Mouse (Mus musculus): ENCODE data around the gene Slc43a3.

The Slc43a3 gene

DNA sequence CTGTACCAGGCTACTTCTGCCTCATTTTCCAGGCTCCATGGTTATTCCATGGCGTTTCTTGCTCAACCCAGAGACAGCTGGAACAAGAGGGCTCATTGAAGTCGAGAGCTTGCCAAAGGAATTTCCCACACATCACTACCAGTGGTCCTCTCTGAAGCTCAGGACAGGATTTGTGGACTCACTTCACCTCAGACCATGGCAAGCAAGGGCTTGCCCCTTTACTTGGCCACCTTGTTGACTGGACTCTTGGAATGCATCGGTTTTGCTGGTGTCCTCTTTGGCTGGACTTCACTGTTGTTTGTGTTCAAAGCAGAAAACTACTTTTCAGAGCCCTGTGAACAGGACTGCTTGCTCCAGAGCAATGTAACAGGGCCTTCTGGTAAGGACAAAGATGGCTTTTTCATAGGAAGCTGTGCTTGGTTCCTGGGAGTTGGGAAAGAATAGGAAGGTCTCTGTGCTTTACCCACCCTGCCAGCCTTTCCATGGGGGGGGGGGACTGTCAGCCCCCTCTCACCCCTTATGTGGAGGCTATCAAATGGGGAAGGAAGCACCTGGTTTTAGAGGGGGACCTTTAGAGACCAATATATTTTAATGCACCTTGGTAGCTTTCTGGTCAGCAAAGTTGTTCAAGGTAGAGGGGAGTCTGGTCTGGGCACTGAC lies 1.2 kb downstream of the Slc43a3 start:
- in situ Hi-C loops (cut with MboI; ENCODE audit: low sequenced_read_pairs): no loop called here

DNA sequence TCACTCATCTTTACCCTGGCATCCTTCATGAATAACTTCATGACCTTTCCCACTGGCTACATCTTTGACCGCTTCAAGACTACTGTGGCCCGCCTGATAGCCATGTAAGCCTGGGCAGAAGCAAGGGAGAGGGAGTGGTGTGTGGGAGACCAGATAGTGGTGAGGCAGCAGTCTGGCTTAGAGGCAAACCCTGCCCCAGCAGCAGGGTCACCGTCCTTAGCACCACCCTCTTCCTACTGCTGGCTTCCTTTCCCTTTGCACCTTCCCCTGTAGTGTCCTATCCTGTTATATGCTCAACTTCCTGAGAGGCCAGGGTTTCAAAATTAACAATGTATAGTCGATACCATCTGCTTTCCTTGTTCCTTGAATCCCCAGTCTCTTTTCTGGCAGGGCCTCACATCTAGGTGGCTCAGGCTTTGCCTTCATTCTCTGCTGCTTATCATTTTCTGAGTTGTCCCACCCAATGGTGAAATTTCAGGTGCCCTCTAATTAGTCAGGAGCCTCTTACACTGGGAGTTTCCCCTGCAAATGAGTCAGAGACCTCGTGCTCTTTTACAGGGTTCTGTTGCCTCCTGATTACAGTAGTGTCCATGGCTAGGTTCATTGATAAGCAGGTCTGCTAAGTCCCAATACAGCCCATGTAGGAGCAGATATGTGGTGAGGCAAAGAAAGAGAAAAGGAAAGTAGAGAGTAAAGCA lies 2.0 kb downstream of the Slc43a3 start:
- in situ Hi-C loops (cut with MboI; ENCODE audit: low sequenced_read_pairs): no loop called here

DNA sequence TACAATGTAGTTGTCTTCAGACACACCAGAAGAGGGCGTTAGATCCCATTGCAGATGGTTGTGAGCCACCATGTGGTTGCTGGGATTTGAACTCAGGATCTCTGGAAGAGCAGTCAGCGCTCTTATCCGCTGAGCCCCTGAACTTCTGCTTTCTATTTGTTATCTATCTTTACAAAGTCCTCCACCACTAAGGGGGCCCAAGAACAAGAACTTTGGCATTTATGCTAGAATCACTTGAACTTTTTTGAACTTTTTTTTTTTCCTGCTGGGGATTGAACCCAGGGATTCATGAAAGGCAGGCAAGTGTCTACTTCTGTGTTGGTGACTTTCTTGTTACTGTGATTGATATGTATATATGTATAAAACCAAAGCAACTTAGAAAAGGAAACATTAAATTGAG lies 2.9 kb downstream of the Slc43a3 start:
- in situ Hi-C loops (cut with MboI; ENCODE audit: low sequenced_read_pairs): no loop called here

DNA sequence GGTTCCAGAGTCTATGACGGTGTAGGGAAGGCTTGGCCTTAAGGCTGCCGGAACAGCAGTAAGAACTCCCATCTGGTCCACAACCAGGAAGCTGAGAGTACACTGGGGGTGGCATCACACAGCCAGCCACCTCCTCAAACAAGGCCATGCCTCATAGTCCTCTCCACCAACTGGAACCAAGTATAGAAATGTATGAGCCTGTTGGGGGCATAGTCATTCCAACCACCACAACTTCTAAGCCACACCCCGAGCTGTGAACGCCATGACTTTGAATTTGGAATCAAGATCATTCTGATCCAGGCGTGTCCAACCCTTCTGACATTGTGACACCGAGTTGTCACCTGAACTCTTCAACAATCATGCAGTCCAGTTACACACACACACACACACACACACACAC lies 3.3 kb downstream of the Slc43a3 start:
- in situ Hi-C loops (cut with MboI; ENCODE audit: low sequenced_read_pairs): no loop called here

DNA sequence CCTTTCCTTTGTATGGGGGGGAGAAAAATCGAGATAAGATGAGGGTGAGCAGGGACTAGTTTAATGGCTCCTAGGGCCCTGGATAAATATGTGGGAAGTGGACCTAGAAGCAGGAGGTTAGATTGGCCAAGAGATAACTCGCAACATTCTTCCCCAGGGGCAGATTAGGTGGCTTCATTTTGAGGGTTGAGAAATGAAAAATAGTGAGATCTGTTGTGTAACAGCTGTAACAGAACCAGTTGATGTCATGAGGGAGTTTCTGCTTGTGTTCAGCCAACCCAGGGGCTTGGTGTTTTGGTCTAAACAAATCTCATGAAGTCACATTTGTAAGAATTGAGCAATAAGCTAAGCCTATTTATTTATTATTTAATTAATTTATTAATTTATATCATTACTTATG lies 5.0 kb downstream of the Slc43a3 start:
- in situ Hi-C loops (cut with MboI; ENCODE audit: low sequenced_read_pairs): no loop called here

DNA sequence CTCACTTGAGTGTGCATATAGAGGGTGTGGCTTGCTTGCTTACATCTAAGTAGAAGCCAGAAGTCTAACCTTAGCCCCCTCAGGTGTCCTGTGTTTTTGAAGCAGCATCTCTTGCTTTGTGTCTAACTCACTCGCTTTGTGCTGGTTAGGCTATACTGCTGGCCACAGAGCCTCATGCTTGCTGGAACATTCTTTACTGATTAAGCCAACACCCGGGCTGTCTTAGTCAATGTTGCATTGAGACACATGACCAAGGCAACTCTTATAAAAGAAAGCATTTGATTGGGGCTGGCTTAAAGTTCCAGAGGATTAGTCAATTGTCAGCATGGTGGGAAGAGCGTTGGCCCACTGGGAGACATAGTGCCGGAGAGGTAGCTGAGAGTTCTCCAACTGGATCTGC lies 5.4 kb downstream of the Slc43a3 start:
- in situ Hi-C loops (cut with MboI; ENCODE audit: low sequenced_read_pairs): no loop called here

DNA sequence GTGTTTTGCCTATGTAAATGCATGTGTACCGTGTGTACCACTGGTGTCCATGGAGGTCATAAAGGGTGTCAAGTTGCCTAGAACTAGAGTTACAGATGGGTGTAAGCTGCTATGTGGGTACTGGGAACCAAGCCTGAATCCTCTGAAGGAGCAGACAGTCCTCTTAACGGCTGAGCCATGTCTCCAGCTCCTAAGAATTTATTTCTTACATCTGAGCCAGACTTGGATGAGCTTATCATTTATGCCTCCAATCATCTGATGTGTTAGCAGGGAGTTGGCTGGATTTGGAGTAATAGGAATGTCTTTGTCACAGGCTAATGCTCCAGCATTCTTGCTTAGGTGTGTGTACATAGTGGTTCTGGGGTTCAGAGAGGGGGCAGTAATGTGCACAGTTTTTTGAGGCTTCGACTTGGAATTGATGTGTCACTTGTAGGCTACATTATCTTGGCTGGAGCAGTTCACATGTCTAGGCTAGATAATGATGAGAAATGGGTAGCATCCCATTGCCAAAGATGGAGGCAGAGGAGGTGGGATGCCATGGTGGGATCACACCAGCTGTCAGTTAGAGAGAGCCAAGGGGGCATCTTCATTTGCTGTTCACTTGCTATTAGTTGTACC lies 10.9 kb downstream of the Slc43a3 start:
- in situ Hi-C loops (cut with MboI; ENCODE audit: low sequenced_read_pairs): no loop called here

DNA sequence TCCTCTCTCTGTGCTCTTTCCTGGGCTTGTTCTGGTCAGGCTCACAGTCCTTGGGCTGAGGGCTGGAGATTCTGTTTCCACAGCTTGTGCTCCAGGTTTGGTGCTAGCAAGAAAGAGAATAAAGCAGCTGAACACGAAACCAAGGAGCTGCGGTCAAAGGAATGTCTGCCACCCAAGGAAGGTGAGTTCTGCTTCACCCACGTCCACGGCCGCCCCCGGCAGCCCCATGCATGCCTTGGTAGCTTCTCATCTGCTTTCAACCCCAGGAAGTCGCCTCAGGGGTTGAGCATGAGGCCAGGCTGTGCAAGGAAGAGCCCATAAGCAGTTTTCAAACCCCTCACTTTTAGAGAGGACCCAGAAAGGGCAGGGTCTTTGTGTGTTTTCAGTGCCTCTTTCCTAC lies 11.9 kb downstream of the Slc43a3 start:
- in situ Hi-C loops (cut with MboI; ENCODE audit: low sequenced_read_pairs): no loop called here

DNA sequence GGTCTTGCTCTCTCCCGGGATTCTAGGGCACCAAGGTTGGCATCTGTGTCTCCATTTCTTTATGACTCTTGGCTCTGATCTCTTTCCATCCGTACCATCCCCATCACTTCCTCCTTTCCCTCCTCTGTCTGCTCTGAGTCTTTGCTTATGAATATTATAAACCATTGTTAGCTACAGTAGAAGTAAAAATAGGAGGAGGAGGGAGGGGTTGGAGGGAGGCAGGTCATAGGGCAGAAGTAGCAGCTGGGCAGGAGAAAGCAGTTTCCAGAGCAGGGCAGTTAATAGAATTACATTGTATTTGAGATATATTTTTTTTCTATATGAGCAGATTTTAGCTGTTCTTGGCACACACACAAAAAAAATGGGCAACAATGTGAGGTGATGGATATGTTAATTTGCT lies 12.3 kb downstream of the Slc43a3 start:
- in situ Hi-C loops (cut with MboI; ENCODE audit: low sequenced_read_pairs): no loop called here

DNA sequence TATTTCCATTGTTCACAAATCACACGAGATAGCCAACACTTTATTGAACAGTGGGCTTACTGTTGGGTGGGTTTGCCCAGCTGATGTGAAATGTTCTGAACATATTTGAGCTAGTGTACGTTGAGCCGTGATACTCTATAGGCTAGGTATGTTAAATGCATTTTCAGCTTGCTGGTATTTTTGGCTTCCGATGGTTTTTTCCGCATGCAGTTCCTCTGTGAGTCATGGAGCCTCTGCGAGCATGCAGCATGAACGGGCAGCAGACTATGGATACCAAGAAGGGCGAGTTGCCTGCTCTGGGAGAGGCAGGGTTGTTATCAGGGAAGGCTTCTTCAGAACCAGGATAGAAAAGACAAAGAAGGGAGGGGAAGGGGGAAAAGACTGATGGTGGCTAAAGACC lies 14.6 kb downstream of the Slc43a3 start:
- in situ Hi-C loops (cut with MboI; ENCODE audit: low sequenced_read_pairs): no loop called here

DNA sequence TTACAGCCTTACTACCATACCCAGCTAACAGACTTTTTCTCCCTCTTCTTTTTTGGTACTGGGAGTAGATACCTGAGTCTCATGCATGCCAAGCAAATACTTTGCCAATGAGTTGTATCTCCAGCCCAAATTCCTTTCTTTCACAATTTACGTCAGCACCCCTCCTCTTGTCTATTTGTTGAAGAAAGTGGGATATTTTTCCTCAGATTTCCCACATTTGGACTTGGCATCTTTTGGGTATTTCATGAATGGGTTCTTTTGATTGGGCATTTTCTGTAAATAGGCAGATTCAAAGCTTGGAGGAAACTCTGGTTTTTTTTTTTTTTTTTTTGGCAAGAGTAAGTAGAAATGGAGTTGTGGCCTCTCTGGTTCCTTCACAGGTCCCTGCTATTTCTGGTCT lies 15.9 kb downstream of the Slc43a3 start:
- in situ Hi-C loops (cut with MboI; ENCODE audit: low sequenced_read_pairs): no loop called here

DNA sequence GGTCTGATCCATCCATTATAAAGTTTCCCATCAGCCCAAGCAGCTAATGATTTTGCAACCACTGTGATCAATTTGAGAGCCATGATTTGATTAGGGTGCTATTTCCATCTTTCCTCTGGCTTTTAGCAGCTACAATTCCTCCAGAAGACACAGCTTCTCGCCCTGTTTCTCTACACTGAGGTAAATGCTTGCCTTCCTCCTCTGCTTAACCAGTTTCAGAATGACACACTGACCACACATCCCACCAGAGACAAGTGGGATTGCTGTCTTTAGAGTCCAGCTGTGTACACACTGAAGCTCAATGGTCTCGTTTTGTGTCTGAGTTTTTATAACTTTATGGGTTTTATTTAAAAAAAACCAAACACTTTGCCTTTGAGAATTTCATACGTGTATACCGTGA lies 16.3 kb downstream of the Slc43a3 start:
- in situ Hi-C loops (cut with MboI; ENCODE audit: low sequenced_read_pairs): no loop called here

DNA sequence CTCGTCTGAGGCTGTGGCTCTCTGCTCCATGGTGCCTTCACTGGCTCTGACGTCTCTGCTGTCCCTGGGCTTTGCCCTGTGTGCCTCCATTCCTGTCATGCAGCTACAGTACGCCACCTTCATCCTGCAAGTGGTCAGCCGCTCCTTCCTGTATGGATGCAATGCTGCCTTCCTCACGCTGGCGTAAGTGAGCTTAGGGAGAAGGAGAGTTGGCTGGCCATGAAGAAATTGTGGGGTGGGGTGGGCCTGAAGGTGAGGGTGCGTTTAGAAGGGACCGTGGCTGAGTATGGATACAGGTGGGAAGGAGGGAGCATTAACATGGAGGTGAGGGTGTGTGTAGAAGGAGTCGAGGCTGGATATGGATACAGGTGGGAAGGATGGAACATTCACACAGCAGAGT lies 19.1 kb downstream of the Slc43a3 start:
- in situ Hi-C loops (cut with MboI; ENCODE audit: low sequenced_read_pairs): loop anchor here (5.0 kb wide), 1 partner anchor 47 kb away; no protein-coding TSS in a partner anchor

DNA sequence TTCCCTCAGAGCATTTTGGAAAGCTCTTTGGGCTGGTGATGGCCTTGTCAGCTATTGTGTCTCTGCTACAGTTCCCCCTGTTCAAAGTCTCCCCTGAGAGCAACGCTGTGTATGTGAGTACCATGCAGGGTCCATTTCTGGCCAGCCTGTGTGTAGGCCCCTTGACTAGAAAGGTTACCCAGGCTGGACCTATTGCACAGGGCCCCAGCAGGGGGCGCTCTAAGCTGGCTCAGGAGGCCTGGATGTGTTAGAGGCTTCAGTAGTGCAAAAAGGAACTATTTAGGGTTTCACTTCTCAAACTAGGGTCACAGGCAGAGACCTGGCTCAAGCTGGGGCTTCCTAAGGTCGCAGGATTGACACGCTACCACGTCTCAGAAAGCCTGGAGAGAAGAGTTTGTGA lies 19.9 kb downstream of the Slc43a3 start:
- in situ Hi-C loops (cut with MboI; ENCODE audit: low sequenced_read_pairs): loop anchor here (5.0 kb wide), 1 partner anchor 46 kb away; no protein-coding TSS in a partner anchor

DNA sequence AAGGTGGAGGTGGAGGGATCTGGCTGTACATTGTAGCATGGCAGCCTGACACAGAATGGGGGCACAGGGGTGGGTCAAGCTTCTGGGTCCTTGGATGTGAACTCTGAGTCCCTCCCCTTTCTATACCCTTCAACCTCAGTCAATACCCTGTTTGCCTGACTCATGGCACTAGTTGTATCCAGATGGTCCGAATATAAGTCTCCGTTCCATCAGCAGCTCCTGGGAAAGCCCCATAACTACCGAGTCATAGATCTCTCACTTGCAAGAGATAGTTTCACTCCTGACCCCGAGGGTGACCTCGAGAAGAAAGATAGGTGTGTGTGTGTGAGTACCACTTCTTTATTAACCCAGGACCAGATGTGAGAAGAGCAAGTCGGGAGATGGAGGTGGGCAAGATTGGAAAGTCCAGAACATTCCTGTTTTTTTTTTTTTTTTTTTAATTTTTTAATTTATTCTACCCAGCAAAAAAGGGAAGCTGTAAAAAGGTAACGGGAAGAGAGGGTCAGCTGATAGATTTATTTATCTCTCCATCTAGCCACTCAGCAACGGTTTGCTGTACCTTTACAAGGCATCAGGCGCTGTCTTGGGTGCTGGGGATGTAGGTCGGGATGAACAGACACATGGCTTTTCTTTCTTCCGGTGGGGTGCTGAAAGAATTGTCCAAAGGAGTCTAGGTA lies 22.3 kb downstream of the Slc43a3 start:
- in situ Hi-C loops (cut with MboI; ENCODE audit: low sequenced_read_pairs): loop anchor here (5.0 kb wide), 1 partner anchor 44 kb away; no protein-coding TSS in a partner anchor

DNA sequence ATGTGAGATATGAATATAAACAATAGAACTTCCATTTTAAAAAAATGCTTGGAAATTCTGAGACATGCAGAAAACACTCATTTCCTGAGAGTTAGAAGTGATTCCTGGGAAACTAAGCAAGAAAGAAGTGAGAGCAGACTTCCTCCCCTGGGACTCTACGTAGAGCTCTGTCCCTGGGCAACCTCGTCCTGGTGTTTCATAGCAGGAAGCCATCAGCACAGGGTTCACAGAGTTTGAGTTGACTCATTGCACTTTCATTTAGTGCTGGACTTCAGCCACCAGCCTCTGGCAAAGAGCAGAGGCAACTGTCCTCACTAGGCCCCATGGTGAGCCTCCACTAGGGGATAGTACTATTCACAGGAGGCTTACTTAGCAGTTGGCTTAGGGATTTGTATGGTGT lies 24.9 kb downstream of the Slc43a3 start:
- in situ Hi-C loops (cut with MboI; ENCODE audit: low sequenced_read_pairs): no loop called here

DNA sequence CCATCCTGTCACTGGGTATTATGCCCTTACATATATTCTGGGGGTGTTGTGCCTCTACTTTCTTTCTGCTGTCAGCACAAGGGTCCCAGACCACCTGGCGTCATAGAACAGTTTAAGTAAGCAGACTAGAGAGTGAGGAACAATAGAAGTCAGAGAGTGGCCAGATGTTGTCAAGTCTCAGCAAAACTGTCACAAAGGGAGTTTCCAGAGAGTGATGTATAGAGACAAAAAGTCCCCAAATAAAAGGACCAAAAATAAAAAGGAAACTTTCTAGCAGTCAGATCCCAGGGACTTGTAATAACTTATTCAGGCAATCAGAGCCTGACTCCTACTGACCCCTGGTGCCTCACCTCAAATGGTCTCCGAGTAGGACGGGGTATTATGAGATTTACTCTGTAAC lies 25.5 kb downstream of the Slc43a3 start:
- in situ Hi-C loops (cut with MboI; ENCODE audit: low sequenced_read_pairs): no loop called here

DNA sequence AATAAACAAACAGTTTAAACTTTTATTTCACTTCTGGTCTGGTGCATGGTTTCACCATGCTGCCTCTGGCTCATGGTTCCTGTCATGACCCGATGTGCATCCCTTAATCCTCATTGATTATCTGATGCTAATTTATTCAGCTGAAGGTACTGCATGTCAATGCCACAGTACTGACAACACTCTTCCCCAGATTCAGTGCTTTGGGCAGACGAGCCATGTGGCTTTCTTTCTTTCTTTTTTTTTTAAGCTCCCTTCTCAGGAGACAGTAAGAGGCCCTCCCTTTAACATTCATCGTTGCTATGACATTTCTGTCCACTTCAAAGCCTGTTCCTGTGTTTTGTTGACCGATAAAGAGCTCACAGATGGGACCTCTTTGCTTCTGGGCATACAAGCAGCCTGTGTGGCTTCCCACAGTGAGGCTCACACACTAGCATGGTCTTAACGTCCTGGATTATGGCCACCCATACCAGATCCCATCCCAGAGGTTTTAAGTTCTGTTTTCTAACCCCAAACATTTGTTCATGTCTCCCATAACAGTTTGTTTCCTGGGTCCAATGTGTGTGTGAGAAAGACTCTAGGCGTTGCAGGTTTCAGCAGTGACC lies 26.6 kb downstream of the Slc43a3 start:
- in situ Hi-C loops (cut with MboI; ENCODE audit: low sequenced_read_pairs): no loop called here

DNA sequence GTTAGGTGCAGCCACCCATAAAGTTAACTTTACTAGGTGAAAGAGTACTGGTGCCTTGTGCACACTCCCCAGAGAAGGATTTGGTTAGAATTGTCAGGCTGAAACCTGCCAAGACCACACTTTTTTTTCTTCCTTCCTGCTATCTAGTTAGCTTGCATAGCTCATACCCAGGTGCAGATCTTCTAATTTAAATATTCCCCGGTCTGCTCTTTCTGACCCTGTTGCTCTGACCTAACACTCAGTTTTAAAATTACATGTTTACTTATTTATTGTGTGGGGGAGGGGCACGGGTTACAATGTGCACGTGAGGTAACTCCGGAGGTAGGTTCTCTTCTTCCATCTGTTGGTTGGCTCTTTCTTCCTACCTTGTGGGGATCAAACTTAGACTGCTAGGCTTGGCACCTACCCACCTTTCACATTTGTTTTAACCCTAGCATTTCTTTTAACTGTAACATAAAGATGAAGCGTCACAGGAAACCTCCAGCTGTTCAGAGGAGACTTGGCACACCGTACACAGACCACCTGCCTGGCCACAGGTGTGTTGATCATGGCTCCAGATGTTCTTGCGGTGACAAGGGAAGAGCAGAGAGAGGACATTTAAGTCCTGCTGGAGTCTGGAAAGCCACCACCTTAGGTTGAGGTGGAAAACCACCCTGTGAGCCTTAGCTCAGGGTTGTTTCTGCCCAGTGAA lies 27.9 kb downstream of the Slc43a3 start:
- in situ Hi-C loops (cut with MboI; ENCODE audit: low sequenced_read_pairs): no loop called here

DNA sequence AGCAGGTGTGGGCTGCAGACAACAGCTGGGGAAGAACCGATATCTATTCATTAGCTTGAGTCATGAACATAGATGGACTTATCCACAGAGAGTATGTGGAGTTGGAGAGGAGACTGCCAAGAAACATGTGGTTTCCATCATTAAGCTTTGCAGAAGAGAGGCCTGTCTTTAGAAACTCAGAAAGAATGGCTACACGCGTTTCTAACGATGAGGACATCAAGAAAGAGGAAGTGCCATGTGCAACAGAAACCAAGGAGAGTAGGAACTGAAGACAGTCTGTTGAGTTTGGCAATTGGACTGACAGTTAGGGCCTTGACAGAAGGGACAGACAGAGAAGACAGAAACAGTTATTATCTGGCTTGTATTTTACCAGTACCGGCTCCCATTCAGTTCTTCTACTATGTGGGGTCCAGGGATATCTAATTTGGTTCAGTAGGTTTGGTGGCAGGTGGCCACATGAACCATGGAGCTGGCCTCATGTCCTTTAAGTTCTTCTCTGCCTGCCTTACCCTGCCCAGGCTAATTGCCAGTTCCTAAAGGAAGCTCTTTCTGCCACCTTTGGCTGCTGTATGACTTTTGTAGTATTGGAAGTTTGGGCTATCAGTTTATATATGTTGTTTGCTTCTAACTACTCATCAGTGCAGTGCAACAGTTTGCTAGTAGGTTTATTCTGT lies 31.1 kb downstream of the Slc43a3 start:
- in situ Hi-C loops (cut with MboI; ENCODE audit: low sequenced_read_pairs): no loop called here
